Mouse (Mus musculus) layer of hippocampus, postnatal 36 days (tissue): ENCODE data around the gene Ppp2r5e. TPM values are rescaled to one million over a fixed set of nuclear protein-coding genes. Genes with fewer than 3 reads are reported as not detected.
"Not testable (repeated sequence)": the region's sequence is repeated elsewhere in the genome, so short reads cannot be mapped to it uniquely, and the experiment has no call there.

Experiments used
- DNase-seq, 2 experiments: peaks; one replicate each; pipeline ENCODE4 v3.0.0; 2022
- total RNA-seq, 2 experiments: library from RNA; stranded (reverse); gene quantifications; 2 replicates each; pipeline ENCODE4 v1.2.3; 2021

Ppp2r5e gene
- total RNA-seq, 2 experiments from 2014 or later = 80.4 to 82.1 TPM

GRCm38 (mm10) chr12:75482781-75483180 lies 113.3 kb downstream of the Ppp2r5e start:
- DNase-seq = no peak

GRCm38 (mm10) chr12:75482015-75482414 lies 114.0 kb downstream of the Ppp2r5e start:
- no peak for DNase-seq

- no peak for DNase-seq
Measured at GRCm38 (mm10) chr12:75480031-75480430, 116.0 kb downstream of the Ppp2r5e start.

- no peak for DNase-seq
Measured at GRCm38 (mm10) chr12:75479375-75479898, 116.6 kb downstream of the Ppp2r5e start.

GRCm38 (mm10) chr12:75478596-75478995 lies 117.4 kb downstream of the Ppp2r5e start:
- no peak for DNase-seq

DNA sequence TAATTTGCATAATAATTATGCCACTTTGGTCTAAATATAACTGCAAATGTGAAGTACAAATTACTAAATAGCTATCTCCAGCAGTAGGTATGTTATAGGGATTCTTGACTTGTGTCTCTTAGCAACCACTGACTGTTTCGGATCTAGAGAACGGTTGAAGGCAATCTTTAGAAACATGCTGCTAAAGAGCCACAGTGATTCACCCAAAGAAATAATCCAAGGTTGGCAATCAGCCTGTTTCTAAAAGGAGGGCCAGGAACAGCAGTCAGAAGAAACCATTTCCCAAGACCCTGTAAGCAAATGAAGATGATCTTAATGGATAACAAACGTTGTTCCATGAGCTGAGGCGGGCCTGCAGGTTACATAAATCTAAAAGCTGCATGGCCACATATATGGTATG lies 117.9 kb downstream of the Ppp2r5e start:
- no peak for DNase-seq

DNA sequence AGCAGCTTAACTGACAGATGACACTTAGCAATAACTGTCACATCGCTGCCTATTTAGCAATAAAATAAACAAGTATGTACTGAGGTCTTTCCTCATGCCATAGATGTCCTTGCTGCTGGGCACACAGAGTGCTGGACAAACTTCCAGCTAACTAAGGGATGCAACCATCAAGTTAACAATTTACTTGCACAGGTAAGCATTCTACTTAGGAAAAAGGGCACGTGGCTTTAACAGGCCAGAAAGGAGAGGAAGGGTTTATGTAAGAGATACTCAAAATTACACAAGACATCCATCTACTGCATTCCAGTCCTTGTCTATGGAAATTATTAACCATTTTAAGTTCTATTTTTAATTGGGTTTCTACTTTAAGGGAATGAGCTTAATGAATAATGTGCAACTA lies 123.0 kb downstream of the Ppp2r5e start:
- DNase-seq = no peak

DNA sequence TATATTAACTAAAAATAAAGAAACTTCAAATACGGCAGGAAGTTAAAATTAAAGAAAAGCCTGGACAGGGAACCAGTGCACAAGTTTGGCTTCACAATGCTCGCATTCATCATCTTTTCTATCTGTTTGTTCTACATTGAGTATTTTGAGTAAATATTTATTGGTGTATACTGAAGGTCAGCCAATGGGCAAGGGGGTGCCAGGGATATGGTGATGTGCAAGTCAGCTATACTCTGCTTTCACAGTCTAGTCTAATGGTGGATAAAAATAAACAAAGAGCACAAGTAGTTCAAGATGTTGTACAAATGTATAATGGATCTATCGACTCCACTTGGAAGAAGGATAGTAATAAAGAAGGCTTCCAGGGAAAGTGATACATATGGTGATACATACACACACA lies 123.9 kb downstream of the Ppp2r5e start:
- DNase-seq = no peak

DNA sequence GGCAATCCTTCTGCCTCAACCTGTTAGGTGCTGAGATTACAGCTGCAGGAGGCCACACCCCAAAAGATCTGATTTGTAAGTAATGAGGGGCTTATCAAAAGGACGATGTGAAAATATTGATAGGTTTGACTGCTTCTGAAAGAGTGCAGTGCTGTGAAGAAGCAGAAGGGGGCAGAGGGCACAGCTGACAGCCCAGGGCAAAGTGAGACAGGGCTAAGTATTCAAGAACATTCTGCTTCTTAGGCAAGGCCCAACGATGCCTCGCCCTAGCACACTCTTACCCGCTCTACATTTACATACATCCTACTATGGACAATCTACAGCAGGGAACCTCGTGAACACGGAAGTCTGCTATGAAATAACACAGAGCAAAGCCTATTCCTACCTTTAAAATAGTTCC lies 128.2 kb downstream of the Ppp2r5e start:
- DNase-seq = no peak

GRCm38 (mm10) chr12:75467127-75467526 lies 128.9 kb downstream of the Ppp2r5e start:
- DNase-seq = no peak

GRCm38 (mm10) chr12:75466206-75466605 lies 129.8 kb downstream of the Ppp2r5e start:
- DNase-seq = no peak

- DNase-seq = peak; percentile 37 to 40
Measured at GRCm38 (mm10) chr12:75464016-75464769, 131.9 kb downstream of the Ppp2r5e start.

DNA sequence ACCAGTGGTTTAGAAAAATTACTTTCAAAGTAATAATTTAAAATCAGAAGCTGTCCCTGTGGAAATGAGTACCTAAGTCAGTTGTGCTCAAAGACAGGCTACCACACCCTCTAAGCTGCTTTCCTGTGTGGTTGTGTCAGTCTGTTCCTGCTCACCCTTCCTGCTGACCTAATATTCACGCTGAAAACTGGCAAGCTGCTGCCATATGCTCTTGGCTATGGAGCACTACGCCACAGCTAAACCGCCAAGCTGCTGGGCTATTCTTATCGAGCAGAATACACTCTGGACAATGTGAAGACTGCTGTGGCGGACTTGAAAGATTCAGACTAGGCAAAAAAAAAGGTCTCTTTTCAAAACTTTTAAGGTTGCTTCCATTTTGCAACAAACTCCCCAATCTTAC lies 135.5 kb downstream of the Ppp2r5e start:
- DNase-seq = no peak

DNA sequence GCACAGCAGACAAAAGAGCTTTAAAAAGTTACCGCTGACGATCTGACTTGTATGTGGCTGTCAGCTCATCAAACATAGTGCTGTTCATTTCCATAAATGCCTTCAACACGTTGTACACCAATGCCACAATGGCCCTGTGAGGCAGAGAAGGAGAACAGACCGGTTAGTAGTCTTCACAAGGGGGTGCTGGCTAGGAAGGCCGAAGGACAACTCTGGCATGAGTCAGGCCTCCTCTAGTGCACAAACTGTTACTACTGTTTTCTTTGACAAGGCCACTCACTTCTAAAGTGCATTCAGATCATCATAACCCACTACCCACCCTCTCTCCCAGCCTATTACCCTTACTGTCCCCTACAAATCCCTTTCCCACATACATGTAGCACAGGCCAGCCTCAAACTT lies 136.4 kb downstream of the Ppp2r5e start:
- DNase-seq = no peak

- no peak for DNase-seq
Measured at GRCm38 (mm10) chr12:75453441-75453840, 142.6 kb downstream of the Ppp2r5e start.

DNA sequence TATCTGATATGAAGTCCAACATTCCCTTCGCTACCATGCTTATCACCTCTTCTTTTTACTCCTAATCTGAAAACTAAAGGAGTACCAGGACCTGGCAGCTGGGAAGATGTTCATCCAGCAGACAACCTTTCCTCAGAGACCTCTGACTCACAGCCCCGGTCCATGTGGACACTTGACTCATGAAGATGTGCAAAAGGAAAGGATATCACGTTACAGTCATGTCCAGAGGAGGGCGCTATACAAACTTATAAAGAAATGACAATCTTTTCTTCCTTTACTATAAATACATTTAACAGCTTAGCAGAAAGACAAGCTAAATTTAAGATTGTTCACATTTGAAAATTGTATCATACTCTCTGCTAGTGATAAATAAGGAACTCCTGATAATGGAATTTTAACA lies 143.0 kb downstream of the Ppp2r5e start:
- DNase-seq = no peak

DNA sequence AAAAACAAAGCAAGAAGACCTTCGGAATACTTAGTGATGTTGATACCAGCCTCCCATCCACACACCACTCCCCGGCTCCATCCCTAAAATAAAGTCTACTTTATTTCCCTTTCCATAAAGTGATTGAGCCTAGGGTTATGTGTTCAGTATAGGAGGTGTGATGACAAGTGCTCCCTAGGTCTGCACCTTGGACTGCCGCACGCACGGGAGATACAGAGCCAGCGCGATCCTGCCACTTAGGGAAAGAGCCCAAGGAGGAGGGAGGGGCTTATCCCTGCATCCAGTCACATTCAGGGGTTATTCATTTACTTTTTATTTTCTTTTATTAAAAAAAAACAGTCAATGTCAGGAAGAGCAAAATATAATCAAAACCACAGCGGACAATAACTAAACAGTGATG lies 145.5 kb downstream of the Ppp2r5e start:
- DNase-seq = no peak

DNA sequence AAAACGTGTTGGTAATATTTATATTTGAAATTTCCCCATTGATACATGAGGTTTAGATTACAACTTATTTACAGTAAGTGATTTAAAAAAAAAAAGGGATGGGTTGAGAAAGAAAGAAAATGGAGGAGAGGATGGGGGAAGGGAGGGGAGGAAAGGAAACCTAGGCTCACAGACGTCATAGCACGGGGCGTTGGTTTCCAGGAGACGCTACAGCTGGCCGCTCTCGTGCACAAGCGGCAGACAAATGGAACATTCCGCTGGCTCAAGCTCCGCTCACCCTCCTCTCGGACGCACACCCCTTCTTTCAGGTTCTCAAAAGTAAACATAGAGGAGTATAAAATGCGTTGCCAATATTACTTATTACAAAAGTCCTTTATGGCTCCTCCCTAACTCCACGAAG lies 146.0 kb downstream of the Ppp2r5e start:
- DNase-seq = no peak

DNA sequence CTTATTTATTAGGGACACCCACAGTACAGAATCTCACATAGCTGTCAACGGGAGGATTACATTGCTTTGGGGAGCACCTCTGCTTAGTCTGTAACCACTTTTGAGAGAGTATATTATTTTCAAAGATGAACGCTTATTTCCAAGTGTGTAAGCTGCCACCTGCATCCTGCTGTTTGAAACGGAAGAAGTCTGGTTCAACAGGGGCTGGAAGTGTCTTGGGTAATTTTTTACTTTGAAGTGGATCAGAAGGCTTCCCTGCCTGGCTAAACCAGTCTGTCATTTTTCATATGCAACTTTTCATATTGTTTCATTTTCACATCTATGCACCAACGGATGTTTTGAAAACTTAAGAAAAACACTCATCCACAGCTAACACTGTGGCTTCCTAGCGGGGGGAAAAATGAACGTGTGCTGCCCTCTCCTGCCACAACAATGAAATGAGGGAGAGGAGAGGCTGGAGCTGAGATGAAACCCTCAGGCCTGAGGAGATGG lies 146.5 kb downstream of the Ppp2r5e start:
- DNase-seq = no peak

GRCm38 (mm10) chr12:75448921-75449320 lies 147.1 kb downstream of the Ppp2r5e start:
- no peak for DNase-seq

DNA sequence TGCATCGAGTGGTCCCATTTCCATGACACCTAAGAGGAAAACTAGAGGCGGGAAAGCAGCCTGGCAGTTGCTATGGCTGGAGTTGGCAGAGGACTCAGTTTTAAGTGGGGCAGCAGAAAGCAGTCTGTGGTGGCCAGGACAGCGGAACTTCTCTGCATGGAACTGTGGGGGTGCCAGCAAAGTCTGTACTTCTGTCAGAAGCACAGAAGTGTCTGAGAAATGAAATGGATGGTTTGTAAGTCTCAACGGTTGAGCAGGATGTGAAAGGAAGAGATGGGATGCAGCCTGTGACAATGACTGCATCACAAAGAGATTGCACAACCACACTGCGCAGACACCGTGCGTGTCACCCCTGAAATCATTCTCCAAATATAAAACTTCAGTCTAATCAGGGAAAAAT lies 149.8 kb downstream of the Ppp2r5e start:
- DNase-seq = no peak

DNA sequence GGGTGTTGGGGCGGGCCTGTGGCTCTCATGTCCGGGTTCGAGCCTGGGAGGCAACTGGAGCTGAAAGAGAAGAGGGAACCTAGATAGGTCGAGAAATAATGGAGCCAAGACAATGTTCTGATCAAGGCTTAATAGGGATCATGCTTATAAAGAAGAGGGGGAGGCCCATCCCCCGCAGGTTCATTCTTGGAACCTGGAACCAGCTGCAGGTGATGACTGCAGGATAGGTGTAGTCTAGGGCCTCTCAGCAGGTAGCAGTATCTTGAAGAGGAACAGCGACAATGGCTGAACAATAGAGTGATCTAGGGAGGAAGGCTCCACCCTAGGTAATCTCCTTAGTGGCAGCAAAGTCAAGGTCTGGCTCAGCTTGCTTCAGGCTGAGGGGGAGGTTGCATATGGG lies 163.6 kb downstream of the Ppp2r5e start:
- not testable (repeated sequence) for DNase-seq

GRCm38 (mm10) chr12:75429685-75430396 lies 166.2 kb downstream of the Ppp2r5e start:
- no peak for DNase-seq

DNA sequence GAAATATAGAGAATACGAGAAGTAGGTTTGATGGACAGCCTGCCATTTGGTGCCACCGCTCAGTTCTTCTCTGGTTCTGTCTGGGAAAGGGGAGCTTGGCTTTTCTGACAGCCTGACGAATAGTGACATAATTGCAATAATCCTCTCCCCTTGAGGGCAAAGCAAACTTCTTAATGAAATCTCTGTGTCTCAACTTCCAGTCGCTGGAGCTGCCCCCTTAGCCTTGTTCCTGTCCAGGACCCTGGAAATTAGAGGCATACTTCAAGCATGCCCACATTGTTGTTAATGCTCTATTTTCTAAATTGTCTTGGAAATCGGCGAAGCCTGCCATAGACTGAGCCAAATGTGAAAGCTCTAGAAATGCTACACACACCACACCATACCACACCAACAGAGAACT lies 167.3 kb downstream of the Ppp2r5e start:
- DNase-seq = no peak
